Mouse (Mus musculus): ENCODE results near the gene Misp.

The Misp gene

DNA sequence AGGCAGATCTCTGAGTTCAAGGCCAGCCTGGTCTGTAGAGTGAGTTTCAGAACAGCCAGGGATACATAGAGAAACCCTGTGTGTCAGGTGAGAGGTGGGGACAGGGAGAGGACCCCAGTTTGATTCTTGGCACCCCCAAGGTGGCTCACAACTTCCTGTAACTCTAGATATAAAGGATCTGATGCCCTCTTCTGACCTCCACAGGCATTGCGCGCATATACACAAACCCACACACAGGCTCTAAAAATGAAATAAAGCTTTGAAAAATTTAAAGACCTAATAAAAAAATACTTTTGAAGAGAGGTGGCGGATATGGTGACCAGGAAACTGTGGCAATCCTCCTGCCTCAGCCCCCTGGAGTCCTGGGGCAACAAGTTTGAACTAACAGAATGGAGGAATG, 24.9 kb upstream of the Misp start:
- DNase-seq = no peak

- DNase-seq = no peak
These were observed 23.5 kb upstream of the Misp start for GRCm38 (mm10) chr10:79797326-79797725.

GRCm38 (mm10) chr10:79798289-79798928, 22.4 kb upstream of the Misp start:
- DNase-seq = no peak

DNA sequence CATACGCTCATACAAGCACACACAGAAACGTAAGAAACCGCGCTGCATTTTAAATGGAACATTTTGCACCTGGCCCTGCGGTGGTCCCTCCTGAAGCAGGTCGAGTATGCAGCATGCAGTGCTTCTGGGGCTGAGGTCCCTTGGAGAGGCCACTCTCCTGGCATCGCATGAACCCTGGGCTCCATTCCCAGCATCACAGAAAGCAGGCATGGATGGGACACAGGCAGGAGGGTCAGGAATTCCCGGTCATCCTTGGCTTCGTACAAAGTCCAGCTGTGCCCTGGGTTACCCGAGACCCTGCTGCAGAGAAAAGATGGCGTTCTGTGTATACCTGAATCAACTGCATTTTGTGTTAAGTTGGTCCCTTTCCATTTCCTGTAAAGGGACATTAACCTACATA, 20.3 kb upstream of the Misp start:
- DNase-seq = no peak

DNA sequence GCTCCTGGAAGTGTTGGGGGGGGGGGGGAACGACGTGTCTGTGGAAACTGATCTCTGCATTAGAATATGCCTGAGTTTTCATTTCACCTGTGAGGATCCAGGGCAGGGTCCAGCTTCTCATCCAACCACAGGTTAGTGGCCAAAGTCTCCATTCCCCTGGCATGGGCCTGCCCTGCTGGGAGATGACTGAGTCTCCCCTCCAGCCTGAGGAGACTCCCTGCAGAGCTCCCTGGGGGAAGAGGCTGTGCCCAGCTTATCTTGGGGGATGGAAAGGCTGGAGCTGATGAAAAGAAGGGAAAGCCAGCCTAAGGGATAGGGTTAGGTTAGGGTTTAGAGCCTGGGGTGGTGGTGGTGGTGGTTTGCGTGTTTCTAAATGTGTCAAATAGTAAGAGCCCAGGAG, 19.0 kb upstream of the Misp start:
- no peak for DNase-seq

DNA sequence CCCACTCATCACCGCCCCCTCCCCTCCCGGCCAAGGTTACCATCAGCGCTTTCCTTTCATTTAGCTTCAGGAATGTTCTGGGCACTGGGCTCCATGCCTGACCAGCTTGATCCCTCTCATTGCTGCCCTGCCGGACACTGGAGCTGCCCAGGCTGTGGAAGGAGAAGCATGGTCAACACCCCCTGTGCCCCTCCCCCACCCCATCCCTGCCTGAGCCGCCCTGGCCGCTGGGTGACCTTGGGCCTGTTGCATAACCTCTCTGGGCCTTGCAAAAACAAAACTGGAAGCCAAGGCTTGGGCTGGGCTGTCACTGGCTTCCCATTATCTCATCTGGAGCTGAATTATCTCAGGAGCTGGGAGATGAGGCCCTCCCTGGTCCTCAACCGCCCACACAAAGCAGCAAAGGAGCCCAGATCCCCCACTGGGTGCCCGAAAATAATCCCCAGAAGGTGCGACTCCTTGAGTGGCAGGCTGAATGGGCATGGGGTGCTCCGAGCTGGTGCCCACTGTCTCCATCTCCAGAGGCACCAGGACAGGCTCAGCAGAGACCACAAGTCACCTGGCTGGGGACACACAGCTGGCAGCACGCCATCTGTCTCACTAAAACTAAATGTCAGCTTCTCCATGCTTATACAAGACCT, 18.3 kb upstream of the Misp start:
- no peak for DNase-seq

- DNase-seq = peak; percentile 67
These were observed 17.0 kb upstream of the Misp start for GRCm38 (mm10) chr10:79803716-79804323.

GRCm38 (mm10) chr10:79805636-79806035, 15.2 kb upstream of the Misp start:
- peak; percentile 52 for DNase-seq

- peak; percentile 32 for DNase-seq
These were observed 14.5 kb upstream of the Misp start for GRCm38 (mm10) chr10:79806331-79806730.

DNA sequence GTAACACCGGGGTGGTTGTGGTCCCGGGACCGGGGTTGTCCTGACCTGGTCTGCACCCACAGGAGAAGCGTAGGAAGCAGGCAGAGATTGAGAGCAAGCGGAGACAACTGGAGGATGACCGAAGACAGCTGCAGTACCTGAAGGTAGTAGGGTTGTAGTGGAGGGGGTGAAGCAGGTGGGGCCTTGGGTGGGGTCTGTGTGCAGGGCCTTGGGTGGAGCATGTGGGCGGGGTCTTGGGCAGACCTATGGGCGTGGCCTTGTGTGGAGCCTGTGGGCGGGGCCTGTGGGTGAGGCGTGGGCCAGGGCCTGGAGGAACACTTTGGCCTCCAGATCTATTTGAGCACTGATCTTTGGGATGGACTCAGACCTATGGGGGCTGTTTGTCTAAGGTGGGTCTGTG, 13.8 kb upstream of the Misp start:
- DNase-seq = peak; percentile 46

- peak; percentile 72 for DNase-seq
These were observed 13.0 kb upstream of the Misp start for GRCm38 (mm10) chr10:79807826-79808225.

DNA sequence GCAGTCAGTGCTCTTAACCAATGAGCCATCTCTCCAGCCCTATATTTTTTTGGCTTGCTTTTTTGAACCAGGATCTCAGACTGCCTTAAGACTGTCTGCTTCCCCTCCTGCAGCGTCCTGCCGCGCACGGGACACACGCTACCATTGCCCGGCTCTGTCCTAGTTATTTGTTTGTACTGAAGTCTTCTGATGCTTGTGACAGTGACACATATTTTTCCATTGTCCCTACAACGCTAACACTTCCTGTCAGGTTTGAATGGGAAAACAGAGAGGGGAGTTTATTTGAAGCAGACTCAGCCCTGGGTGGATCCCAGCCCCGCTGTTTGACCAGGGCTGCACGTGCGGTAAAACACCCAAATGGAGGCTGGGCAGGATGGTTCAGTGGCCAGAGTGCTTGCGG, 12.1 kb upstream of the Misp start:
- DNase-seq = peak; percentile 9

GRCm38 (mm10) chr10:79811736-79812637, 8.8 kb upstream of the Misp start:
- DNase-seq = peak; percentile 82

GRCm38 (mm10) chr10:79814271-79814842, 6.4 kb upstream of the Misp start:
- no peak for DNase-seq

- DNase-seq = no peak
These were observed 4.9 kb upstream of the Misp start for GRCm38 (mm10) chr10:79815671-79816494.

- DNase-seq = no peak
These were observed 3.7 kb upstream of the Misp start for GRCm38 (mm10) chr10:79817111-79817510.

DNA sequence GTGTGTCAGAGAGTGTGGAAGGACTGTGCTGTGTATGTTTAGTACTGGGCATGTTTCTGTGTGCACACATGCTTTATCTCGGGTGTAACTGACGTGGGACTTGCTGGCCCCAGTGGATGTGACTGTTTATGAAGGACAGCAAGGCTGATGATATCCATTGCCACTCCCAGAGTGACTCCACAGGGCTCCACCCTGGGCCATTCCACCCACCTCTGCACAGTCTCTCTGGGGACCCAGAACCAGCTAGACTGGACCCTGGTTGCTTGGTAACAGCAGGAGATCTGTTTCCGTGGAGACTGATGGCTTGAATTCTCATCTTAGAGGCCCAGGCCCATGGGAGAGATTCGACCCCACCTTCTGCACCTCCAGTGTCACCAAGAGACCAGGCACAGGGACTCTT, 2.6 kb upstream of the Misp start:
- DNase-seq = no peak

- DNase-seq = peak; percentile 14
These were observed 1.2 kb upstream of the Misp start for GRCm38 (mm10) chr10:79819606-79820005.

DNA sequence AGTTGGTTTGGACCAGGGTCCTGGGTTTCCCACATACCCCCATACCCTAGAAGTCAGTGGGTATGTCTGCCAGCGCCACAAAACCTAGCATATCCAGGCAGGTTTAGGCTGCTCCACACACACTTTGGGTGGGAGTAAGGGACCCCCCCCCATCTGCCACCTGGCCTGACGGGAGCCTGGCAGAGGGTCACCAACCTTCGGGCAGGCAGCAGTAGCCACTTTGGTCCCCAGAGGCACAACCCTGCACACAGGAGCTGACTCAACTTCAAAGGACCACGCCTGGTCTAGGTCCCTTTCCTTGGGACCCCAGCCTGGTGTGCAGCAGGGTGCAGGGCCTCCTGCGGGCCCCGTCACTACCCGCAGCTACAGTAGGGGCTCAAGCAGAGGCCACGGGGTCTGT, 512 bp upstream of the Misp start:
- peak; percentile 11 for DNase-seq

DNA sequence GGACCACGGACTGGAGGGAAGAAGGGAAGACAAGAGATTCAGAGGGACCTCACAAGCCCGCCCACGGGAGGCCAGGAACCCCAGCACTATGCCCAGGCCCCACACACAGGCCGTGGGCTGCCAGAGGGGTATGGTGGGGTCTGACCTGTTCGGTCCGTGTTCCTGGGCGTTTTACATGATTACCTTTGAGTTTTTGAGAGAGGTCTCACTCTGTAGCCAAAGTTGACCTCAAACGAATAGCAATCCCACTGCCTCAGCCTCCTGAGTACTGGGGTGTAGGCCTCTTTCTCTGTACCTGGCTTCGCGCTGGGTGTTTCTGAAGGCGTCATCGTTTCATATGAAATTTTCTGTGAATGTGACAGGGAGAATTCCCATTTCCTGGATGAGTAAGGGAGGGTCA, 942 bp downstream of the Misp start:
- DNase-seq = no peak

GRCm38 (mm10) chr10:79822372-79822771, 1.6 kb downstream of the Misp start:
- peak; percentile 30 for DNase-seq

DNA sequence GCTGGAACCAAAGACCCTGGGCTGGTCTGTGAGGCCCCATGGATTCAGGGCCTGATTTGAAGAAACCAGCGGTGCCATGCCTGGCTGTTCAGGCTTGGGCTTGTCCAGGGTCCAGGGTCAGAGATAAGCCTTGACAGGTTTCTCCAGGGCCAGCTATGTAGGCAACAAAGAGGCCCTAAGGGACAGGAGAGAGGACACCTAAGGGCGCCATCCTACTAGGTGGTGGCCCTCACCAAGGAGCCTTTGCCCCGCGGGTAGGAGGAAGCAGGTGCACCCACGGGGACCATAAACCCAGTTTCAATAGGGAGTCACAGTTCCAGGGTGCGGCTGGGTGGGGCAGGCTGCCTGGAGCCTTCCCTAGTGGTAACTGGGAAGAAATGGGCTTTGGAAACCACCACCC, 2.2 kb downstream of the Misp start:
- DNase-seq = no peak

Data from cerebellum, adult 9-11 months (tissue).